Mouse (Mus musculus) spleen, adult 2 months (tissue): ENCODE data around the gene Polr3e.

Source experiments
- CTCF ChIP-seq: fragments of 200-500 bp; IDR thresholded peaks from 2 replicates; pipeline ENCODE4 v1.5.1; 2011; ENCODE audit warnings: mild to moderate bottlenecking, inconsistent platforms; ENCODE audit not compliant: insufficient read depth, insufficient read length, insufficient replicate concordance; ENCODE audit errors: extremely low read depth
- POLR2A ChIP-seq: fragments of 200-500 bp; IDR thresholded peaks from 2 replicates; pipeline ENCODE4 v1.6.1; 2011; ENCODE audit warnings: low read depth, low read length, inconsistent platforms

- TF ChIP-seq CTCF, result no peak
- TF ChIP-seq POLR2A, result no peak
Observed at GRCm38 (mm10) chr7:120963126-120963525, 45.6 kb downstream of the Polr3e start.
